Mouse (Mus musculus) CH12.LX (cell line): Measurements from ENCODE around the gene Sidt2.

Experiments
- CTCF ChIP-seq, 2 experiments: IDR thresholded peaks in 1 of 2; conservative IDR thresholded peaks in 1 of 2; 2 replicates each; pipeline ENCODE4 v1.5.1; 2011 to 2012; ENCODE audit warnings: low read depth in 2 of 2, low read length in 2 of 2, improper control_type of control experiment in 1 of 2, inconsistent platforms in 1 of 2, mild to moderate bottlenecking in 1 of 2, moderate library complexity in 1 of 2
- JUND ChIP-seq: conservative IDR thresholded peaks from 2 replicates; pipeline ENCODE4 v1.6.1; 2011; ENCODE audit warnings: low read depth, low read length, improper control_type of control experiment
- MAFK ChIP-seq: IDR thresholded peaks from 2 replicates; pipeline ENCODE4 v1.6.1; 2011; ENCODE audit warnings: low read length, improper control_type of control experiment; ENCODE audit not compliant: insufficient replicate concordance
- USF1 ChIP-seq: IDR thresholded peaks from 2 replicates; pipeline ENCODE4 v1.6.1; 2014; ENCODE audit warnings: low read depth, mild to moderate bottlenecking, inconsistent platforms, low read length, improper control_type of control experiment

DNA sequence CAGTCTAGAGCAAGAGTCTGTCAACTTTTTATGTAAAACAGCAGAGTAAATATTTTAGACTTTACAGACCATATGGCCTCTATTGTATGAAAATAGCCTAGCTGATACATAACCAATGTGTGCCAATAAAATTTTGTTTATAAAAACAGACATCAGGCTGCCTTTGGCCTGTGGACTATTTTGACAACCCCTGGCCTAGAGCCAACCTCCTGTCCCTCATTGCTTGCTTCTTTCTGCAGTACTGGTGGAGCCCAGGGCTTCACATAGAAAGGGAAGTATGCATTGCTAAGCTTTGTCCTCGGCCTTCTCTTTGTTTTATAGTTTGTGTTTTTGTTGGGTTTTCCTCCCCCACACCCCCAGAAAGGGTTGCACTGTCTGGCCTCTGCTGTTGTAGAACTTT is 23.1 kb downstream of the Sidt2 start:
- TF ChIP-seq MAFK: no peak
- TF ChIP-seq CTCF (conservative IDR thresholded peaks at IDR 0.05 in 1 of 2, IDR thresholded peaks at IDR 0.05 in 1 of 2; ENCODE audit: low read depth in 2 of 2, low read length in 2 of 2): no peak
- no peak for TF ChIP-seq JUND
- no peak for TF ChIP-seq USF1
